Mouse (Mus musculus) kidney, embryonic 16.5 days (tissue): ENCODE measurements around the gene Gm43302. TPM values are rescaled to one million over a fixed set of nuclear protein-coding genes. Genes with fewer than 3 reads are reported as not detected.
"Not testable (repeated sequence)": the region's sequence is repeated elsewhere in the genome, so short reads cannot be mapped to it uniquely, and the experiment has no call there.

ENCODE experiments used
- ATAC-seq: fragments of 200-750 bp; cut with Nextera tagmentation; 2 replicates; pipeline ENCODE4 v1.8.0; 2017; ENCODE audit warnings: moderate TSS enrichment; ENCODE audit not compliant: low FRiP score, low TSS enrichment
- H3K27ac ChIP-seq: fragments of 300-500 bp; sonication (generic); 2 replicates; pipeline ENCODE4 v1.5.1; 2014; ENCODE audit warnings: low read length
- H3K27me3 ChIP-seq: fragments of 300-500 bp; sonication (generic); 2 replicates; pipeline ENCODE4 v1.6.1; 2014; ENCODE audit warnings: low read length, control low read depth, mixed read lengths; ENCODE audit not compliant: insufficient read depth
- H3K36me3 ChIP-seq: fragments of 300-500 bp; sonication (generic); 2 replicates; pipeline ENCODE4 v1.6.1; 2014; ENCODE audit warnings: low read length, control low read depth, mixed read lengths; ENCODE audit not compliant: insufficient read depth
- H3K4me1 ChIP-seq: fragments of 300-500 bp; sonication (generic); 2 replicates; pipeline ENCODE4 v1.6.1; 2014; ENCODE audit warnings: low read length, control low read depth, mixed read lengths; ENCODE audit not compliant: insufficient read depth
- H3K4me2 ChIP-seq: fragments of 300-500 bp; sonication (generic); replicated peaks from 2 replicates; pipeline ENCODE4 v1.6.1; 2014; ENCODE audit warnings: low read depth, low read length
- H3K4me3 ChIP-seq: fragments of 300-500 bp; sonication (generic); 2 replicates; pipeline ENCODE4 v1.5.1; 2014; ENCODE audit warnings: mild to moderate bottlenecking, low read length
- H3K9ac ChIP-seq: fragments of 300-500 bp; sonication (generic); replicated peaks from 2 replicates; pipeline ENCODE4 v1.6.1; 2014; ENCODE audit warnings: low read length
- H3K9me3 ChIP-seq: fragments of 300-500 bp; sonication (generic); 2 replicates; pipeline ENCODE4 v1.6.1; 2016; ENCODE audit warnings: low read length, control low read depth
- WGBS: fragments of 180-500 bp; shearing (Covaris S2); extraction: QIAGEN DNeasy Blood & Tissue Kit; methylation state at CpG from one replicate; pipeline ENCODE4 v1.1.7; 2014; 5-methylcytosine and 5-hydroxymethylcytosine counted together
- polyA plus RNA-seq: library from polyadenylated mRNA; unstranded; fragments of >200 nt; fragmentation: Nextera tagmentation; extraction: Ambion mirVana; gene quantifications from 2 replicates; pipeline ENCODE4 v1.2.1, GENCODE M21; 2015

Gene Gm43302
- polyA plus RNA-seq, 1 experiment from 2014 or later = not detected

DNA sequence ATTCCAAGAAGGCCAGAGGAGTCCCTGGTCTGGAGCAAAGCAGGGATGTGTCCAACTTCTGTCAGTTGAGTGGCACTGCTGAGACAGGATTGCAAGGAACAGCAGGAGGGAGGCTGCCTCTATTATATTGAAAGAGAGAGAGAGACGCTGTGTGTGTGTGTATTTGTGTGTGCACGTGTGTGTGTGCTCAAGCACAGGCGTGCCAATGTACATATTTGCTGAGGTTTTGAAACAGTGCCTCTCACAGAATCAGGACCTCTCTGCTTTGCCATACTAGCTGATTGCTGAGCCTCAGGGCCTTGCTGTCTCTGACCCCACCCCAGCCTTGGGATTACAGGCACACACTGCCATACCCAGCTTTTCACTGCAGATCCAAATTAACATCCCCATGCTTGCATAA lies 2.3 kb upstream of the Gm43302 start:
- no peak overlapping the region for H3K4me3 ChIP-seq
- H3K27ac ChIP-seq = no peak overlapping the region
- H3K36me3 ChIP-seq = no peaks in the 10 kb centered on the region
- H3K4me1 ChIP-seq = no peaks in the 10 kb centered on the region
- 89% methylated on average over 3 of the region's 3 CpGs for WGBS
- H3K4me2 ChIP-seq = no peak overlapping the region
- H3K27me3 ChIP-seq = no peaks in the 10 kb centered on the region
- H3K9me3 ChIP-seq = no peaks in the 10 kb centered on the region
- H3K9ac ChIP-seq = no peak overlapping the region
- ATAC-seq = no peak

DNA sequence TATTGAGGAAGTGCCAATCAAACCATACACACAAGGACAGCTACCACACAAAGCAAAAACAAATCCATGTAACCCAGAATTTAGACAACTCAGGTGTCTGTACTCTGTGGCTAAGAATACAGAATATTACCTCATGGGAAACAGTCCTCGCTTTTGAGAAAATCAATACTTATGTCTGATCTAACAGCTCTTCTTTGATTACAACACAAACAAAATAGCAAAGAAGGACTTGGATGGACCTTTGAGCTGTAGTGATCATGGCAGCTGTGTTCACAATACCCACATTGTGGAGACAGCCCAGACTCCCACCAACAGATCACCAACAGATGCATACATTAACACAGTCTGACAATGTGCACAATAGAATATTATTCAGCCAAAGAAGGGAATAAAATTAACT lies 1.0 kb downstream of the Gm43302 start:
- ATAC-seq = no peak
- 96% methylated on average over 1 of the region's 1 CpGs for WGBS
- H3K36me3 ChIP-seq = no peaks in the 10 kb centered on the region
- no peaks in the 10 kb centered on the region for H3K4me1 ChIP-seq
- H3K4me2 ChIP-seq = no peak overlapping the region
- H3K9me3 ChIP-seq = no peaks in the 10 kb centered on the region
- H3K27me3 ChIP-seq = no peaks in the 10 kb centered on the region
- H3K4me3 ChIP-seq = no peak overlapping the region
- no peak overlapping the region for H3K27ac ChIP-seq
- no peak overlapping the region for H3K9ac ChIP-seq

DNA sequence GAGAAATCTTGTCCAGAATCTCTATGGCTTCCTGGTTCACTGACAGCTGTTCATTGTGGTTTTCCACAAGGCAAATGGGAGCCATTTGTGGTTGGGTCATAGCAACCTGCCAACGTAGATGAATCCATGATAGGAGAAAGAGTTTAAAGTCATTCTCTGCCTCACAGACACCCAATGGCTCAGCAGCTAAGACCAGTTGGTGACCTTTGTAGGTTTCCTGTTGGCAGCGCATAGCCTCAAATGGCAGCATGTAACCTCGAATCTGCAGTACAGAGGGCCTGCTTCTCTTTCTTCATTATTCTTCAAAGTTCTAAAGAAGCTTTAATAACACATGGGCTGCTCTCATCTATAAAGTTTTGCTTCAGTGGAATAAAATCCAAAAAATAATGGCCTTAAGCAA lies 2.6 kb downstream of the Gm43302 start:
- ATAC-seq, H3K9me3 ChIP-seq, H3K4me3 ChIP-seq, H3K27ac ChIP-seq, H3K4me1 ChIP-seq, H3K9ac ChIP-seq, H3K36me3 ChIP-seq, H3K27me3 ChIP-seq, H3K4me2 ChIP-seq: not testable (repeated sequence)
- WGBS = 86% methylated on average over 3 of the region's 3 CpGs

DNA sequence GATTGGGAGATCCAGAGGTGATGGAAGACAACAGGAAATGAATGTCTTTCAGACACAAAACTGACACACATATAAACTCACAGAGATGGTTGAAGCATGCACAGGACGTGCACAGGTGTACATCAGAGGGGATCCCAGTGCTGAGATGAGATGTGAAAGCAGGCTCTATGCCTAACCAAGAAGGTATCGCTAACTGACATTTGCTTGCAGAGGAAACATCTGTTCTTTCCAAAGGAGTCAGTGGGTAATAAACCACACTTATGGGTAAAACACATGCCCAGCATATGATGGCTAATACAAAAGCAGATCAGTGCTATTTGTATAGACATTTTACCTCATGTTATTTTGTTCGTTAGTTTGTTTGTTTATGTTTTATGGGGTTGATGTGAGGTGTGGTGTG lies 32.8 kb downstream of the Gm43302 start:
- ATAC-seq = not testable (repeated sequence)

DNA sequence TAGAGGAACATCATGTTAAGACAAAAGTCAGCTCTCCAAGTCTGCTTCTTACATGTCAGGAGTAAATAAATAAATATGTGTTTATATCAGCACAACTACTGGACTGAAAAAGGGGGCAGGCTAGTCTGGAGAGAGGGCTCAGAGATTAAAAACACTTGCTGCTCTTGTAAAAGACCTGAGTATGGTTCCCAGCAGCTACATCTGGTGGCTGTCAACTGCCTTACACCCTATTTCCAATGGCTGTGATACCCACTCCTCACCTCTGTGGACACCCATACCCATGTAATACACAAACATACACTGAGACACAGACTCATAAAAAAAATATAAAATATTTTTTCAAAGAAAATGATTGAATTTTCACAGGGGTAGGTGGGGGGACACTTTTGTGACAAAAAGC lies 41.0 kb downstream of the Gm43302 start:
- H3K9me3 ChIP-seq = no peaks in the 10 kb centered on the region
- H3K4me3 ChIP-seq = no peak overlapping the region
- ATAC-seq = no peak
- H3K27ac ChIP-seq = no peak overlapping the region
- no peak overlapping the region for H3K4me2 ChIP-seq
- no peaks in the 10 kb centered on the region for H3K4me1 ChIP-seq
- no peak overlapping the region for H3K9ac ChIP-seq
- H3K36me3 ChIP-seq = no peaks in the 10 kb centered on the region
- H3K27me3 ChIP-seq = no peaks in the 10 kb centered on the region

More for the DNA sequence above, 32.8 kb downstream of the Gm43302 start:
- WGBS = no CpG with 5 or more reads among the region's 3 CpGs
- H3K4me2 ChIP-seq, H3K4me1 ChIP-seq, H3K4me3 ChIP-seq, H3K9me3 ChIP-seq, H3K27me3 ChIP-seq, H3K36me3 ChIP-seq, H3K9ac ChIP-seq, H3K27ac ChIP-seq: not testable (repeated sequence)

DNA sequence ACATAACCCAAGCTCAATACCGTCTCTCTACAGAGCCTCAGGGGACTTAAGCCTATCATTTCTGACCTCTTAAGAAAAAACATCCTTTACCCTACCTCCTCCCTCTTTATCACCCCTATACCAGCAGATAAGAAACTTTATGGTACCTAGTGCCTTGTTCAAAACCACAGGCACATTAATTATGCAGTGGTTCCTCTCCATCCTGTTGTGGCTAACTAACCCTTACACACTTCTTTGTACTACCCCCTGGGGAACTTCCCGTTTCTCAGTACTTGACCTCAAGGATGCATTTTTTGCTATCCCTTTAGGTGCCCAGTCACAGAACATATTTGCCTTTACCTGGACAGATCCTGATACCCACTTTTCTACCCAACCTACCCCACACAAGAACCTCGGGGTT lies 48.8 kb downstream of the Gm43302 start:
- H3K27me3 ChIP-seq, H3K4me1 ChIP-seq, H3K36me3 ChIP-seq, H3K4me3 ChIP-seq, H3K9ac ChIP-seq, H3K9me3 ChIP-seq, ATAC-seq, H3K4me2 ChIP-seq, H3K27ac ChIP-seq: not testable (repeated sequence)
- WGBS = 88% methylated on average over 3 of the region's 3 CpGs

DNA sequence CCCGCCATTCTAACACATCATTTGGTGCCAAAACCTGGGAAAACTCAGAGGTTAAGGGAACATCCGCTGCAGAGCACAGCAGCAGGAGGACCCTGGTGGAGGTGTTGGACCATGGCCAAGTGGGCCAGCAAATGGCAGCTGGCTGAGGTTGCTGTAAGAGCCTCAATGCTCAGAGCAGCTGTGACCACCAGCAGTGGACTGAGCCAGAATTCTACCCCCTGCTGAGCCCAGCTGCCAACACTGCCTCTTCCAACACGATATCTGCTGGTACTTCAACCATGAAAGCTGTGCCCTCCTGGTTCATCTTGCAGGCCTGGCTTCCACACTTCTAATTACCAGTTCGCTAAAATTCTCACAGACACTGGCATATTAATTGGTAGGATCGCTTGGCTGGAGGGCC lies 52.5 kb downstream of the Gm43302 start:
- not testable (repeated sequence) for H3K27ac ChIP-seq, H3K4me3 ChIP-seq, H3K27me3 ChIP-seq, ATAC-seq, H3K4me1 ChIP-seq, H3K4me2 ChIP-seq, H3K9me3 ChIP-seq, H3K9ac ChIP-seq, H3K36me3 ChIP-seq
- WGBS = 71% methylated on average over 5 of the region's 5 CpGs

DNA sequence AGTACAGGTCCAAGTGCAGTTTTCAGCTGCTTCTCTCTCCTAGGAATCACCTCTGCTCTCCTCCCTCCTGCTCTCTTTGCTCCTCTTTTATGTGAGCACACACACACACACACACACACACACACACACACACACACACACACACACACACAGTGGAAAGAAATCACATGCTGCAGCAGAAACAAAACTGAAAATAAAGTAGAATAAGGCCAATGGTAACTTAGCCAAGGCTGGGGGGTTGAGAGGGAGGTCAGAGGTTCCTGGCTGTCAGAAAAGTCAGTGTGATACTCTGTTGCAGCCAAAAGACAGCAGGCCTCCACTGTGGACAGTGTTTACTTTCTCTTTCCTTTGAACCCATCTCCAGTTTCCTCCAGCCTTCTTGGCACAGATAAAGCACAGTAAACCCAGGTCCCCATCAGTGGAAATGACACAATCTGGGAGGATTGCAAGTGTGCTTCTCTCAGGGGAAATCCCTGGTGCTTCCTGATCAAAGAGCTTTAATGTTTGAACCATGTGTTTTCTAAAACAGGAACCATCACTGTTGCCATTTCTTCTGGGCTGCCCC lies 53.9 kb downstream of the Gm43302 start, which contains the start of gene Gbp10:
TSS of gene Gbp10 (minus strand) at position 51 of the 565 bp plus-strand sequence.
- not testable (repeated sequence) for H3K36me3 ChIP-seq, H3K4me1 ChIP-seq, H3K4me3 ChIP-seq, H3K9me3 ChIP-seq, H3K4me2 ChIP-seq, H3K27ac ChIP-seq, H3K27me3 ChIP-seq, H3K9ac ChIP-seq
- ATAC-seq = peak; percentile 54; the same call in 1 of the 2 replicates

DNA sequence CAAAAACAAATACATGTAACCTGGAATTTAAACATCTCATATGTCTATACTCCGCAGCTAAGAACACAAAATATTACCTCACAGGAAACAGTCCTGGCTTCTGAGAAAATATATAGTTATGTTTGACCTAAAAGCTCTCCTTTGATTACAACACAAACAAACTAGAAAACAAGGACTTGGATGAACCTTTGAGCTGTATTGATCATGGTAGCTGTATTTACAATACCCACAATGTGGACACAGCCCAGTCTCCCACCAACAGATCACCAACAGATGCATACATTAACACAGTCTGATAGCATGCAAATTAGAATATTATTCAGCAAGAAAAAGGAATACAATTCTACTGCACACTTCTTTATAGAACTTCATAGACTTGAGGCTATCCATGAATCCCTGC lies 55.1 kb downstream of the Gm43302 start:
- H3K27ac ChIP-seq, ATAC-seq, H3K4me3 ChIP-seq, H3K9ac ChIP-seq, H3K4me1 ChIP-seq, H3K27me3 ChIP-seq, H3K9me3 ChIP-seq, H3K4me2 ChIP-seq, H3K36me3 ChIP-seq: not testable (repeated sequence)
- WGBS = 59% methylated on average over 1 of the region's 1 CpGs

DNA sequence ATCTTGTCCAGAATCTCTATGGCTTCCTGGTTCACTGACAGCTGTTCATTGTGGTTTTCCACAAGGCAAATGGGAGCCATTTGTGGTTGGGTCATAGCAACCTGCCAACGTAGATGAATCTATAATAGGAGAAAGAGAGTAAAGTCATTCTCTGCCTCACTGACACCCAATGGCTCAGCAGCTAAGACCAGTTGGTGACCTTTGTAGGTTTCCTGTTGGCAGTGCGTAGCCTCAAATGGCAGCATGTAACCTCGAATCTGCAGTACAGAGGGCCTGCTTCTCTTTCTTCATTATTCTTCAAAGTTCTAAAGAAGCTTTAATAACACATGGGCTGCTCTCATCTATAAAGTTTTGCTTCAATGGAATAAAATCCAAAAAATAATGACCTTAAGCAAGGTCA lies 57.5 kb downstream of the Gm43302 start:
- H3K27me3 ChIP-seq, H3K4me2 ChIP-seq, H3K9ac ChIP-seq, H3K9me3 ChIP-seq, H3K4me3 ChIP-seq, ATAC-seq, H3K4me1 ChIP-seq, H3K36me3 ChIP-seq, H3K27ac ChIP-seq: not testable (repeated sequence)
- 88% methylated on average over 3 of the region's 3 CpGs for WGBS

DNA sequence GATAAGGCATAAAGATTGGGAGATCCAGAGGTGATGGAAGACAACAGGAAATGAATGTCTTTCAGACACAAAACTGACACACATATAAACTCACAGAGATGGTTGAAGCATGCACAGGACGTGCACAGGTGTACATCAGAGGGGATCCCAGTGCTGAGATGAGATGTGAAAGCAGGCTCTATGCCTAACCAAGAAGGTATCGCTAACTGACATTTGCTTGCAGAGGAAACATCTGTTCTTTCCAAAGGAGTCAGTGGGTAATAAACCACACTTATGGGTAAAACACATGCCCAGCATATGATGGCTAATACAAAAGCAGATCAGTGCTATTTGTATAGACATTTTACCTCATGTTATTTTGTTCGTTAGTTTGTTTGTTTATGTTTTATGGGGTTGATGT lies 84.5 kb downstream of the Gm43302 start:
- WGBS = no CpG with 5 or more reads among the region's 3 CpGs
- not testable (repeated sequence) for H3K27me3 ChIP-seq, H3K4me3 ChIP-seq, ATAC-seq, H3K27ac ChIP-seq, H3K4me2 ChIP-seq, H3K9me3 ChIP-seq, H3K4me1 ChIP-seq, H3K36me3 ChIP-seq, H3K9ac ChIP-seq
